Mouse (Mus musculus) CD4-positive, CD25-positive, alpha-beta regulatory T cell, adult 4 months (primary cell): ENCODE results near the gene Net1. TPM values are rescaled to one million over a fixed set of nuclear protein-coding genes. Genes with fewer than 3 reads are reported as not detected.
"Not testable (repeated sequence)": the region's sequence is repeated elsewhere in the genome, so short reads cannot be mapped to it uniquely, and the experiment has no call there.

Source experiments
- ATAC-seq: one replicate; pipeline ENCODE4 v1.8.0; 2017
- polyA plus RNA-seq, 2 experiments: library from polyadenylated mRNA; unstranded; fragments of 100-300 nt; shearing (Covaris generic); gene quantifications; one replicate each; pipeline ENCODE4 v1.2.1; 2017

Net1 gene
- 10 to 100 TPM; 26.6 to 31.7 TPM for polyA plus RNA-seq

- ATAC-seq, result peak; percentile 96
These were observed at the start of gene Net1, which contains the start of gene Tubal3 for GRCm38 (mm10) chr13:3917571-3918311. Net1 (minus strand) TSS chr13:3918220. Tubal3 (plus strand) TSS chr13:3918274.

- no peak for ATAC-seq
These were observed 33.3 kb upstream of the Net1 start for GRCm38 (mm10) chr13:3951198-3951914.

GRCm38 (mm10) chr13:3949477-3949876 lies 31.5 kb upstream of the Net1 start:
- no peak for ATAC-seq

GRCm38 (mm10) chr13:3947267-3947666 lies 29.2 kb upstream of the Net1 start:
- ATAC-seq, result no peak

GRCm38 (mm10) chr13:3945249-3945648 lies 27.2 kb upstream of the Net1 start, which contains the start of gene Ucn3:
Ucn3 (minus strand) TSS chr13:3945349.
- ATAC-seq, result no peak

- ATAC-seq, result no peak
These were observed 26.7 kb upstream of the Net1 start for GRCm38 (mm10) chr13:3944699-3945098.

- ATAC-seq, result no peak
These were observed 8.0 kb upstream of the Net1 start for GRCm38 (mm10) chr13:3926046-3926445.

GRCm38 (mm10) chr13:3925632-3926031 lies 7.6 kb upstream of the Net1 start:
- no peak for ATAC-seq

GRCm38 (mm10) chr13:3924483-3924882 lies 6.5 kb upstream of the Net1 start:
- peak; percentile 49 for ATAC-seq

GRCm38 (mm10) chr13:3913504-3913903 lies 4.5 kb downstream of the Net1 start:
- no peak for ATAC-seq

- ATAC-seq, result no peak
These were observed 7.7 kb downstream of the Net1 start for GRCm38 (mm10) chr13:3910356-3910755.

- ATAC-seq, result no peak
These were observed 9.8 kb downstream of the Net1 start for GRCm38 (mm10) chr13:3908262-3908661.

- no peak for ATAC-seq
These were observed 10.8 kb downstream of the Net1 start for GRCm38 (mm10) chr13:3907151-3907696.

- ATAC-seq, result no peak
These were observed 18.7 kb downstream of the Net1 start for GRCm38 (mm10) chr13:3899301-3899700.

- not testable (repeated sequence) for ATAC-seq
These were observed 19.8 kb downstream of the Net1 start for GRCm38 (mm10) chr13:3898202-3898601.

GRCm38 (mm10) chr13:3896913-3897312 lies 21.1 kb downstream of the Net1 start:
- ATAC-seq, result peak; percentile 49

- ATAC-seq, result no peak
These were observed 22.0 kb downstream of the Net1 start for GRCm38 (mm10) chr13:3896032-3896431.

- ATAC-seq, result no peak
These were observed 22.5 kb downstream of the Net1 start for GRCm38 (mm10) chr13:3895397-3895980.

- no peak for ATAC-seq
These were observed 23.5 kb downstream of the Net1 start for GRCm38 (mm10) chr13:3894549-3894948.

GRCm38 (mm10) chr13:3893126-3893734 lies 24.8 kb downstream of the Net1 start:
- peak; percentile 96 for ATAC-seq

- peak; percentile 14 for ATAC-seq
These were observed 25.4 kb downstream of the Net1 start for GRCm38 (mm10) chr13:3892601-3893000.

- ATAC-seq, result no peak
These were observed 26.4 kb downstream of the Net1 start for GRCm38 (mm10) chr13:3891479-3892087.
